Mouse (Mus musculus) retina, postnatal 1 day (tissue): Measurements from ENCODE around the gene Gne.

ENCODE experiments used
- DNase-seq: peaks from one replicate; pipeline ENCODE4 v3.0.0-alpha.2; 2012

Gne gene

DNA sequence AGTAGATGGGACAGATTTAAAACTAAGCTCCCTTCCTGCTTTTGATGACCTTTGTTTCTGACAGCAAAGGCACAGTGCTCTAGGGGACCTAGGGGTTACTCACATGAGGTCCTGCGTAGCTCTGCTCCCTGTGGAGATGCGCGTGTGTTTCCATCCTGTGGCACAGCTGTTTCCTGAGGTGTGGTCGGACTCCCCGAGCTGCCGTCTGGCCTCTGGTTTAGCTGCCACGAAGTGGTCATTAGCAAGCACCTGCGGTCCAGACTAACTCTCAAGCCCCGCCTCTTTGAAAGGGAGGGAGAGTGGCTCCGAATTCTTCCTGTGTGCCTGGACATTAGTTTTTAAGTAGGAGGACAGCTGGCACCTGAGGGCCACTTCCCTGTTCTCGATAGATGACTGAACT lies at the start of gene Gne:
TSS of gene Gne (minus strand) at position 233 of the 400 bp plus-strand sequence.
- DNase-seq: no peak

DNA sequence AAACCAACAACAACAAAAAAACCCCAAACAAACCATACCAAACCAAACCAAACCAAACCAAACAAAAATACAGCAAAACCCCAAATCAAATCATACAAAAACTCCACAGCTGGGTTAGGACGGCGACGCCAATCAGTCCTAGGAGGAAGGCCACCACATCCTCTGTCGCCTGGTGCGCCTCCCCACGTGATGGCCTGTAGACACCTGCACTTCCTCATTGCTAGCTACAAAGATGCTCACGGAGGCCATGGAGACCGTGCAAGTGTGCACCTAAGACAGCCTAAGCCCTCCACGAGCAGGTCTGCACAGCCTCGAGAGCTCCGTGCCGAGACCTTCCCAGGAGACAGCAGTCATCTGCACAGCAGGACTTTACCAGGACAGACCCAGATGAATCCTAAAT lies 42.8 kb upstream of the Gne start:
- DNase-seq: no peak

DNA sequence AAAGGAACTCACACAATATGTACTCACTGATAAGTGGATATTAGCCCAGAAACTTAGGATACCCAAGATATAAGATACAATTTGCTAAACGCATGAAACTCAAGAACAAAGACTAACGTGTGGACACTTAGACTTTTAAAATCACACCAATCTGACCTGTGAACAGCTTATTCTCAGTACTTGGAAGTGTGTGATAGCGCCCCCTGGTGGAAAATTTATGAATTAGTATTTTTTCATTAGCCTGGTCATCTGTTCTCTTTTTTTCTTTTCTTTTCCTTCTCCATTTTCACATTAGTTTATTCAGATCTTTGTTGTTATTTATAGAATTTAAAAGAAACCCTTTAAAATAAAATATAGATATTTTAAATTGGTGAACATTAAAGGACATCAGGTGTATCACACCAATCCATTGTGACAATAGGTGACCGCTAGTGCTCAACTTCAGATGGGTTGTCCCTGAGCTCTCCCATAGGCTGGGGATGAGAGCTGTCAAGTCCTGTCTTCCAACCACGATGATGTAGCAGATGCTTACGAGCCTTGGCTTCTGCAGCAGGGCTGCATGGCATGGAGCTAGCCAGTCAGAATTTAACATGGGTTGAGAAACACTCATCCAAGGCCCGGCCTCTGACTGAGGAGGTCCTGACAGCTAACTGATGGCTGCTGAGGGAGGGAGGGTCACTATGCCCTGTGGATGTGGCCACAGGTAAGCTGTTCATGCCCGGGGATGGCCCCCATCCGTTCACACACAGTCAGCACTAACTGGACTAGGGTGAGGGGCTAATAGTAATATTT lies 35.6 kb upstream of the Gne start:
- peak; percentile 67 for DNase-seq

DNA sequence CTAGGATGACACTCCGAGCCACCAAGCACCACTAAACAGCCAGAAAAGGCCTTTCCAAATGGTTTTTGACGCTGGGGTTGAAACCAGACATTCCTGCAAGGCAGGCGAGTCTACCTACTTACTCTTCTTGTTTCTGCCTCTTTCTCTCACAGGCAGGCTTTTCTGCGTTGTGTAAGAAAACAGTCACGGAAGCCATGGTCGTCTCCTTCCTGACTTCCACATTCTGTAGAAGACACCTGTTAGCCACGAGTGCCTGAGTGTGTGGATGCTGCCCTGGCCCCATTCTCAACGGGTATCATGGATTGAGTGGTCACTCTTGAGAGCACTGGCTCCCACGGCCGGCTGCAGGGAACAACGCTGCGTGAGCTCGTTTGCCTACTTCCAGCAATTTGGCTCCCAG lies 31.1 kb upstream of the Gne start:
- no peak for DNase-seq

DNA sequence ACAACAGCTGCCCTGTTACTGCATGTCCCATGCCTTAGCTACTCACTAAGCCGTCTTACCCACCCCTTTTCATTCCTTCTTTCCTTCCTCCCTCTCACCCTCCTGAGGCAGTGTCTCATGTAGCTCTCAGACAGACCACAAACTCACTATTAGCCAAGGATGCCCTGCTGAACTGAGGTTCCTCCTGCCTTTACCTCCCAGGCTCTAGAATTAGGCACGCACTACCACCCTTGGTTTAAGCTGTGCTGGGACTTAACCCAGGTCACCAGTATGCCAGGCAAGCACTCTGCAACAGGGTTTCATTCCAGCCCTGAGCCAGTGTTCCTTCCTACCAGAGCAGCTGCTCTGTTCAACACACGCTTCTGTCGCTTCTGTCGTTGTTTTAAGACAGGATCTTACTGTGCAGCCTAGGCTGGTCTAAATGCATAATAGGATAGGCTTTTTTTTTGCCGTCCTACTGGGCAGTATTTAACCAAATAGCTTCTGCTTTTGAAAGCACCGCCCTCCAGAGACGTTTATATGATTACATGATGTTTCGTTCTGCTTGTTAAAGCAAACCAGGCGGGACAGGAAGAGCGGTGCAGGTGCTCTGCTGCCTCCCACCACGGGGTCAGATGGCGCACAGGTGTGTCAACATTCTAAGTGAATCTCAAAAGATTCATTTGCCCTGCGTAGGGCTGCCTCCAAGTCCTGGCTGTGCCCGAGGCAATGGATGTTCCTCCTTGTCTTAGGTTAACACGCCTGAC lies 29.6 kb upstream of the Gne start:
- peak; percentile 26 for DNase-seq

DNA sequence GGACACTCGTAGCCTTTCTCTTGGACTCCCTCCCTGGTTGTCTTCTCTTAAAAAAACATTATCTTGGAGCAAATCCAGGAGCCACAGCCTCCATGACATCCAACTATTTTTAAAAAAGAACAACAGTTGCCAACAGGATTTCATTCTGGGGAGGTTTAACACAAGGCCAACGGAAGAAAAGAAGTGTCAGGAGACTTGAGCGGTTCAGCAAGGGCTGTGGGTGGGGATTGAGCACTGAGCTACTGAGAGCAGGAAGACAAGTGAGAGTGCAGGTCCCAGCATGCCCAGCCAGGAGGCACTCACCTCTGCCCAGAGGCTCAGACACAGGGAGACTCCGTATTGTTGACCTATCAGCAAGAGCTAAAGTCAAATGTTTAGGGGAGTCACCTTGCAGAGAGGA lies 28.8 kb upstream of the Gne start:
- DNase-seq: no peak

DNA sequence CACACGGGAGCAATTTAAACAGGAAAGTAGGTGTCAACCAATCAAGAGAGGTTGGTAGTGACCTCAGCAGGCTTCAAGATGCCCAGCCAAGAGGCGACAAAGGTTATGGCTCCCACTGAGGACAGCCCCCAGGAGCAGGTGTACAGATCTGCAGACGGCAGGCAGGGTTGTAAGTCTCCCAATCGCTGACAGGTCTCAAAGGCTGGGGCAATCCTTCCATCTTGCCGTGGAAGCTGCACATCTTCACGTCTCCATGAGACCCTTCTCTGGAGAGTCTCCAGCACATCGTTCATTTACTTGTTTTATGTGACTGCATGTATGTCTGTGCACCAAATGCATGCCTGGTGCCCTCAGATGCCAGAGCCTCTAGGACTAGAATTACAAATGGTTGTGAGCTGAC lies 26.8 kb upstream of the Gne start:
- no peak for DNase-seq

DNA sequence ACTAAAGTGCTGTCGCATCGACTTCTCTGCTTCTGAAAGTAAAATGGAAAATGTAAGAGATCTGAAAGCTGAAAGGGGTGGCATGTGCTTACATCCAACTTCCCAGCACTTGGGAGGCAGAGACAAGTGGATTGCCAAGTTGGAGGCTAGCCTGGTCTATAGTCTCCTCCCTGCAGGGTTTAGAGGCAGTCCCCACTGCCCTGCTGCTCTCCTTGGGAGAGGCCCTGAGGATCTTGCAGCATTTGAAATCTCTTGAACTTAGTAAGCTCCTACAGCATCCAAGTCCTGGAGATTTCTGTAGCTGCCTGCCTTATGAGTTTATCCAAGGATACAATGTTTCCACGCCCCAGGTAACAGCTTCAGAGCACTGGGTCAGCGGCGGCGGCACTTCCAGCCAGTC lies 24.3 kb upstream of the Gne start:
- no peak for DNase-seq

DNA sequence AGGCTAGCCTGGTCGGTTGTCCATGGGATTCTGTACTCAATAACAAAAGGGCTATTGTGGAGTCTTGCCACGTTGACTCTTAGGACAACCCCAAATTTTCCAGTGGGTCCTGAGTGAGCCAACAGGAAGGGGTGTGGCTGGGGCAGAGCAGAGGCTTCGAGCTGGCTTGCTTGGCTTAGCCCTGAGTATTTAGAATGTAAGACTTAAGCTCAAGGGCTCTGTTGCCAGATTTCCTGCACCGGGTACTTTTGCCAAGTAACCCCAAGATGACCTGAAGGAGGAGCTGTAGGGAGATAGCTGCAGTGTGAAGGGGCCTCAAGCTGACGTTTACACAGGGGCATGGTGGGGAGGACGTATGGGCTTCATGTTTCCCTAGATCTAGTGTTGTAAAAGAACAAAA lies 23.4 kb upstream of the Gne start:
- DNase-seq: no peak

DNA sequence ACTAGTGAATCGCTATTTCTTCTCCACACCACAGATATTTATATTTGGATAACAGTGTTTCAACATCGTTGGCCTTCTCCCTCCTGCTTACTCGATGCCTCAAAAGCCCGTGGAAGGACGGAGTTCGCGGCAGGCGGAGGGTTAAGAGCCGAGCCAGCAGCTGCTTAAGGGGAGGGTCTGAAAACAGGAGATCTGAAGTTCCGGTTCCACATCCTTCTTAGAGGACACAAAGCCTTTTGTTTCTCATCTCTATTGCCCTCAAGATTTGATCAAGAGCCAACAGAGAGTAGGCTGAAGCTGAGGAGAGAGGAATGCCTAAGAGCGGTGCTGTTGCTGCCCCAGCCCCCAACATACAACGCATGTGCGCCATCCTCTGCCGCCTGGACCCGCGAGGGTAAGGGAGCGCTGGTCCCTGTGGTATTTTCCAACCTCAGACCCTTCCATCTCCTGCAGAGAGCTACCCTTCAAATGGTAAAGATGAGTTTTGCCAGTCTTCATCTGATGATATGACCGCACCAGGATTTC lies 22.4 kb upstream of the Gne start:
- DNase-seq: peak; percentile 71

DNA sequence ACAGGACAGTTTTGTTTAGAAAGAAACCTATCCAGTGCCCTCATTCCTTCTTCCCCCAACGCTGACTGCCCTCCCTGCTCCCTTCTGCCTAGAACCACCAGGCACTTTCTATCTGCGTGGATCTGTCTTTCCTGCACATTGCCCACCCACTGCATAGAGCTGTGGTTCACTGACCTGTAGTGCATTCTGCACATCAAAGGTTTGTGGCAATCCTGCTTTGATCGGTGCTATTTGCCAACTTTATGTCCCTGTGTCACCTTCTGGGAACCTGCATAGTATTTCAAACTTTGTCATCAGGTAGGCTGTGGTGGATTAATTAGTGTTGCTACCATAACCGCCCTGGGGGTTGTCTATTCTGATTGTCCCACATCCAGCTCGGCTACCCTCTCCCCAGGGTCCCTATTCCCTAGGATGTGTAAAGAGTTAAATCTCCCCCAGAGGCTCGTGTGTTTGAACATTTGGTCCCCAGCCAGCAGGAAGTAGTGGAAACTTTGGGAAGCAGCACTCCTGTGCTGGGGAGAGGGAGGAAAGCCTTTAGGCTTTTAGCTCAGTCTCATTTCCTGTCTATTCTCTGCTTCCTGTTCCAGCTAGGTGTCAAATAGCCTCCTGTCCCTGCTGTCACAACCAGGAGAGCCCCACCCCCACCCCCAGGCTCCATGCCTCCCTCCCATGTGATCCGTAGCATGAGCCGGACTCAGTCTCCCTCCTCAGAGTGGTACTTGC lies 20.4 kb upstream of the Gne start:
- DNase-seq: no peak

DNA sequence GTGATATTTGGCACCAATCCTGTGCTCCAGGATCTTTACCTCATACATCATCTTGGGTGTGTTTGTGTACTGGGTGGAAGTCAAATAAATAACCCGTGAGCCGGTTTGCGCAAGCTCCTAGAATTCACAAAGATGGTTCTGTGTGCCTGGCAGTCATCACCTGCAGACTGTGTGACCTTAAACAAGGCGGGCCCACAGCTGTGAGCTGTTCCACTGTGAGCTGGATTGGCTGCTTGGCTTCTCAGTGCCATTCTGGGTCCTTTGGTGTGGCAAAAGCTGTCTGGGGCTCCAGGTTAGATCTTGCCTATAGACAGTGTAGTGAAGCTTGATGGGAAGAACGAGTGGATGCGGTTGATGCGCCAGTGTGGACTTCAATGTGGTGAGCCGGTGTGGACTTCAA lies 19.6 kb upstream of the Gne start:
- DNase-seq: no peak

DNA sequence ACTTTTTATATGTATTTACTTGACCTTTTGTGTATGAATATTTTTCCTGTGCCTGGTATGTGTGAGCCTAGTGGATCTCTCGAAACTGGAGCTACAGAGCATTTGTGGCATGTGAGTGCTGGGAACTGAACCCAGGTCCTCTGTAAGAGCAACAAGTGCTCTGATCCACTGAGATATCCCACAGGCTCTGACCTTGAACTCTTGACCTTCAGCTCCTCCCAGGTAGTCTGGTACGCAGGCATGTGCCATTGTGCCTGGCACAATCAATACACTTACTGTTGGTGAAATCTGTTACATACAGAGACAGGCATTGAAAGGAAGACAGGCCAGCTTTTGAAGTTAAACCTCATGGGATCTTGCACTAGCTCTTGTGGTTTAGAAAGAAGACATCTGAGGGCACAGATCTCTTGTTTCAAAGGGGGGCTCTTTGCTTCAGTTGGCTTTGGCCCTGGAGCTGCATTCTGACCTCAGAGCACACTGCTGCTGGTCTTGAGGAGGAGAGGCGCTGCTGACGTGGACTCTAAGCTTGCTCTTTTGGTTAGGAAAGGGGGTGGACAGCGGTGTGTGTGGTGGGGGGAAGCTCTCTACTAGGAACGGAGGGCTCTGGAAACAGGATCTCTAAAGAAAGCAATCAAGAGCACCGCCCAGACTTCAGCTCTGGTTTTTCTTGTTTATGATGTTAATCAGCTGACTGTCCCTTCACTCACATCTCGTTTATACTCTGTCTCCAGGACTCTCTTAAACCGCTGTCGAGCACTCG lies 13.8 kb upstream of the Gne start:
- DNase-seq: no peak

DNA sequence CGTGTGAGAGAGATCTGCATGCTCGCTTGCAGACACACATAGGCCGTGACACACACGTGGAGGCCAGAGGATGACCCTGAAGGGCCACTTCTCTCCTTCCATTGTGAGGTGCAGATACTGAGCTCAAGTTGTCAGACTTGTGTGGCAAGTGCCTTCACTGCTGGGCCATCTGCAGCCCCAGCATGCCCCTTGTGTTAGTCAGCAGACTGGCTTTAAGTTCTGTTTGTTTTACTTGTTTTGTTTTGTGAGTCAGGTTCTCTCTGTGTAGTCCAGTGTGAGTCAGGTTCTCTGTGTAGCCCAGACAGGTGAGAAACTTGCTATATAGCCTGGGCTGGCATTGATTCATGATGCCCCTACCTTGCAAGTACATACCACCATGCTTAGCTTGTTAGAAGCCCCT lies 10.5 kb upstream of the Gne start:
- no peak for DNase-seq

DNA sequence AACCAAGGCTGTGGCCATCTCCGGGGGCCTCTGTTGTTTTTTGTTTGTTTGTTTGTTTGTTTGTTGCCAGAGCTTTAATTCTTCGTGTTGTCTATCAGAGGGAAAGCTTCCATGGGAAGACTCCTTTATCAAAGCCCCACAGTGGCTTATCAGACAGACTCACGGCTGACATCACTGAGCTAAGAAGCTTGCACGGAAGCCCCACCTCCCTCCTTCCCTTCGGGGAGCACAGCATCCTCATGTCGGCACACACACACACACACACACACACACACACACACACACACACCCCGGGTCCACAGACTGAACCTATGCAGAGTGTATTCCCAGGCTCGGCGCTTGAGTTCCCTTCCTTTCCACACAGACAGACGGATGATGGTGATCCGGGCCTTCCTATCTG lies 8.4 kb upstream of the Gne start:
- DNase-seq: no peak

DNA sequence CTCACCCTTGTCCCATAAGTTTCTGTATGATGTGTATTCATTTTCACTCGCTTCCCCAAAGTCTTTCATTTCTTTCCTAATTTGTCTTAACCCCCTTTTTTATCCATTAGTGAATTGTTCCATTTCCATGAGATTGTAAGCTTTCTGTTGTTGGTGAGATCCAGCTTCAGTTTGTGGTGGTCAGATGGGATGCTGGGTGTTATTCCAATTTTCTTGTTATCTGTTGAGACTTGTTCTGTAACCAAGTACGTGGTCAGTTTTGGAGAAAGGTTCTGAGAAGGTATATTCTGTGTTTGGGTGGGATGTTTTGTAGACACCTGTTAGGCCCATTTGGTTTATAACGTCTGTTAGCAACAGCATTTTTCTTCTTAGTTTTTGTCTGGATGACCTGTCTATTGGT lies 1.6 kb upstream of the Gne start:
- DNase-seq: no peak

DNA sequence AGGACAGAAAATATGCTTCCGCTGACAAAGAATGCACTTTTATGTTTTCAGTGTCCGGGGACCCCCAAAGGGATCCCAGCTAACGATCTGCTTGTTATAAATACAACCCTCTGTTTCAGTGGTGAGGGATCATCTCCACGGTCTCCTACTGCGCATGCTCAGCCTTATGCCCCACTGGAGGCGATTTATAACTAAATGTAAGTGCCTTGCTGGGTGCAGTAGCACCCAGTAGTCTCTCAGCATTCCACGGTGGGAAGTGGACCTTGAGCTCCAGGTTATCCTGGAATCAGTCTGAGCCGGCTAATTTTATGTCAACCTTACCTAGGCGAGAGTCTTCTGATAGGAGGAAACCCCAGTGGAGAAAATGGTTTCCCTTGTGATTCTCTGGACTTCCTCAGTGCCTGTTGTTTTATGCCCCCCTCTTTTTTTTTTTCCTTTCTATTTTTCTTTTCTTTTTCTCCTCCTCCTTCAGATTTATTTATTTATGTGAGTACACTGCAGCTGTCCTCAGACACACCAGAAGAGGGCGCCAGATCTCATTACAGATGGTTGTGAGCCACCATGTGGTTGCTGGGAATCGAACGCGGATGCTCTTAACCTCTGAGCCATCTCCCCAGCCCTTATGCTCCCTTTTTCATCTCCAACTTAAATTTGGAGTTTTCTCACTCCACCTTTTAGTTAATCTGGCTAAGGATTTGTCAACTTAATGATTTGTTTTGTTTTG lies 787 bp upstream of the Gne start:
- no peak for DNase-seq

DNA sequence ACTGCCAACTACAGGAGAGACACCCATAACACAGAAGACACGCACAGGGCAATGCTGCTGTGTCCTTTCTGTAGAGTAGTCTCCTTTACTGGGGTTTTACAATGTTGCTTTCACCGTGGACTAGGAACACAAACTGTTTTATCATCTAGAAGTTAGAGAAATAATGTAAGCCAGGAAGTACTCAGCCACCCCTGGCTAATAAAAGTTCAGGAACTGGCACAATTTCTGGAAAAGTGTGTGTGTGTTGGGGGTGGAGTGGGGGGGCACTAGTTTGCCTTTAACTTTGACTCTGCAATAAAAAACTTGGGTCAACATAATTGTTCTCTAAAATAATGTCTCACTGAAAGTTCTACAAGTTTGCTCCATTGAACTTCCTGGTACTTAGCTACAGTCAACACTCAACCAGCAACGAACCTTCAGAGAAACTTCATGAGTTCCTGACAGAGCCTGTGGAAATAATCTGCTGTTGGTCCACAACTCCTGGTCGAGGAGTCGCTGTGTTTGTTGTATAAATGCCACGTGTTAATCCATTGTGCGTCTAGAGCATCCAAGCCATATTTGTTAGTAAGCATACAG lies 5.5 kb downstream of the Gne start:
- DNase-seq: no peak

DNA sequence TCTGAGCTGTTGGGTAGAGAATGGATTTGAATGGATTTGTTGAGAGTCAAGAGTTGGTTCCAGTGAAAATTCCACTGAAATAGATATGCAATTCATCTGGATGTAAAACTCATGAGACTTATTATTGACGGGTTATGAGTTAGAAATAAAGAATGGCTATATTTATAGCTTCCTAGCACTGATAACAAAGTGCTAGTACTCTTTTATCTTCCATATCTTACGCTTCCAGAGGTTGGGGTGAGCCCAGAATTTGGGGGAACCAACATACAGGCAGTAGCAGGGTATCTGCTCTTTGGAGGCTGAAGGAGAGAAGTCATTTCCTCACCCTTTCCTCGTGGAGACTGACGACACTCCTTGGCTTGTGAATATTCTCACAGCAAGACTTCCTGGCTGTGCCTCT lies 9.6 kb downstream of the Gne start:
- DNase-seq: no peak

DNA sequence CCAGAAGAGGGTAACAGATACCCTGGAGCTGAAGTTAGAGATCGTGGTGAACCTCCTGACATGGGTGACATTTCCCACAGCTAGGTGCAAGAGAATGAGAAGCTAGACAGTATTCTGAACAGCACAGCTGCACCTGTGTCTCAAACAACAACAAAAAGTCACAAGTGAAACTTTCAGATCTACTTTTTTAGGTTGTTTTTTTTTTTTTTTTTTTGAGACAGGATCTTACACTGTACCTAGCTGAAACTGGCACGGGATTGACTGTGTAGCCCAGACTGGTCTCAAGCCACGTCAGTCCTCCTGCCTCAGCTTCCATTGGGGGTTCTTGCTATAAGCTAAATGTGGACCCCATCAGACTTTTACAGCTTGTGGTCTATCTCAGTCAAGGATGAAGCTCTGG lies 10.2 kb downstream of the Gne start:
- no peak for DNase-seq

DNA sequence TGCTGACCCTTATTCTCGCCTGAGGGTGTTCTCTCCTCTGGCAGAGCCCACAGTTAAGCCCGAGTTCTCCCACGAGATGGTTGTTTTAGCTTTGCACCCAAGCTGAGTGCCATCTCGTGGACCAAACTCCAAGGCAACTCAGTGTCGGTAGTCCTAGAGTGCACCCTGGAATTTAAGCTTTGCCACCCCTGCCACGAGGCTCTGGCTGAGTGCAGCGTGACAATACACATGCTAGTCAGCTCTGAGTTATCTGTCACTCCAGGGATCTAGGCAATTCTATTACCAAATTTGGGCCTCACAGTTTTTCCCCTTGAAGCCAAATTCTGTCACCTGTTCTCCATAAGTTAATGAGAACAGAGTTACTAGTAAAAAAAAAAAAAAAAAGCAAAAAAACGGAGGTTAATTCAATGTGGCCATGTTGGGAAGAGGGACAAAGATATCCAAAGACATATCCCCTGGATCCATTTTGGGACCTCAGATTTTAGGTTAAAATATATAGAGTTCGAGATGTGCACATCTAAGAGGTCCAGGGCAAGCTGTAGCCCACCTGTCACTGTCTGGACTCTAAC lies 11.0 kb downstream of the Gne start:
- DNase-seq: no peak
